Mouse (Mus musculus) G1E (cell line): ENCODE results near the gene Mindy1.

Experiments
- CTCF ChIP-seq: IDR thresholded peaks from 2 replicates; pipeline ENCODE4 v1.5.1; 2012; ENCODE audit warnings: low read depth, low read length, inconsistent platforms, mixed read lengths
- GATA1 ChIP-seq: IDR thresholded peaks from 2 replicates; pipeline ENCODE4 v1.6.1; 2012; ENCODE audit warnings: borderline replicate concordance, low read length, inconsistent platforms, mixed read lengths
- GATA2 ChIP-seq: IDR thresholded peaks from 2 replicates; pipeline ENCODE4 v1.6.1; 2012; ENCODE audit warnings: low read depth, low read length, inconsistent platforms, borderline replicate concordance
- TAL1 ChIP-seq: conservative IDR thresholded peaks from 2 replicates; pipeline ENCODE4 v1.6.1; 2012; ENCODE audit warnings: low read depth, low read length, inconsistent platforms, mixed read lengths

DNA sequence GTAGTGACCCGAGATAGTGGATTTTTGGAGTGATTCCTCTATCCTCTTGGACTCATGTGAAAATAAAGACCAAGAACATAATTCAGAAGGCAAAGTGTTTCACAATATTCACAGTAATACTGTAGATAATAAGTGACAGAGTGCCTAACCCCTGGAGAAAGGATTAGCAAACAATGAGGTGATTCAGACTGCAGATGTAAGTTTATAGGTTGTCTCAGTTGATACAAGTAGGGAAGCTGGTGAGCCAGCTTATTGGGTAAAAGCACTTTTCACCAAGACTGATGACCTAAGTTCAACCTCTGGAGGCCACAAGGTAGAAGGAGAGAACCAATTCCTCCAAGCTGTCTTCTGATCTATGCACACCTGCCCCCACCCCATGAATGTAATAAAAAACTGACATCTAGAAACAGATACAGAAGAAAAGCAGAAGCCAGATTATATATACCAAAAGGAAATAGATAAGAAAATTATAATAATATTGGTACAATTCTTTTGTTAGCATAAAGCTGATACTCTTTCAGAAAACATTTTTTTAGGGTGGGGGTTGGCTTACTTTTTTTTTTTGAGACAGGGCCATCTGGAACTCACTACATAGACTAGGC is 47.8 kb downstream of the Mindy1 start:
- no peak for TF ChIP-seq GATA1
- TF ChIP-seq TAL1: no peak
- TF ChIP-seq CTCF: no peak
- no peak for TF ChIP-seq GATA2
